Mouse (Mus musculus): ENCODE measurements around the gene Phf21a.

DNA sequence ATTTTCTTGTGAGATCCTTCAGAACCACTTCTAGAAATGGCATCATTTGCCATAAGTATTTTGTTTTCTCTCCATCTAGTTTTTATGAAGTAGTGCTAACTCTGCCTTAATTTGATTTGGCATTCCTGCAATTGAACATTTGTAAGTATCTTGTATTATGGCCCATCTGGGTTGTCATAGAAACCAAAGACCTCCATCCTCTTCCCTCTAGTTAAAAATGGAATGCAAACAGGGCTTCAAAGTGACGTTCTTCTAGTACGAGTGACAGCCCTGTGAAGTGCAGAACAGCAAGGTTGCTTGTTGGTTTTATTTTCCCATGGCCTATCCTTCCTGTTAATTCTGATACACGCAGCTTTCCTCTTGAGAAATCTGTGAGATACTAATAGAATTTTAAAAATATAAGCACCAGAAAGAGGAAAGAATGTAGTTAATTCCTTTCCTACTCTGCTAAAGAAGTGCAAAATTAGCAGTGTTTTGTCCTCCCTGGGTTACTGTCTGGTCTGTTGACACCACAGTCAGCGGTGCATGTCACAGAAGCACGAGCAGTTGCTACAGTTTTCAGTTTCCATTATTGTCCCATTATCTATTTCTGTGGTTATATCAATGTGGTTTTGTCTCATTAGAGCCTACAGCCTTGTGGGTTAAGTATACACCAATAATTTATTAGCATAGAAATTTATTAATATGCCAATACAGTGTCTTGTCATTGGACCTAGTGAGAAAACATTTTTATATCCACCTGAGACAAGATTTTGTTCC, 209.1 kb downstream of the Phf21a start:
- TF ChIP-seq CTCF (IDR thresholded peaks at IDR 0.05; ENCODE audit: insufficient read depth, low read depth, low read length) (no peak), POLR2A (IDR thresholded peaks at IDR 0.05; ENCODE audit: insufficient read depth, low read depth, low read length) (no peak)
